Mouse (Mus musculus): Measurements from ENCODE around the gene Dennd2a. TPM values are rescaled to one million over a fixed set of nuclear protein-coding genes. Genes with fewer than 3 reads are reported as not detected.
"Not testable (repeated sequence)": the region's sequence is repeated elsewhere in the genome, so short reads cannot be mapped to it uniquely, and the experiment has no call there.

The Dennd2a gene
- polyA plus RNA-seq, 1 experiment from 2014 or later = 49.3 TPM

DNA sequence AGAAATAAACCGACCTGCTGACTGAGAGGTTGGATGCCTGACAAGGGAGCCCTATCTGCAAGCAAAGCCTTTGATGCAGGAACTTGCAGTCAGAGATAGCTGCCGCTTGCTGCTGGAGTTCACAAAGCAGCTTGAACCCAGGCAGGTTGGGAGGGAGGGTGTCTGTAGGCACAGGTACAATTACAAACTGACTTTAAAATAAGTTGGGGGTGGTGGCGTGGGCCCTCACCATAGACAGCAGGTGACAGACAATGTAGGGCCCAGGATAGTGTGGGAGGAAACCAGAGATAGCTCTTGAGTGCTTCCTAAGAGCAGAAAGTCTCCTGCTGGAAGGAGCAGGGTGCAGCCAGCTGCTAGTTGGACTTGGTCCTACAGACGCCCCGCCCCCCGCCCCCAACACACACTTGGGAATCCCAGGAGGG lies 134.5 kb downstream of the Dennd2a start:
- Histone ChIP-seq H3K27me3 (ENCODE audit: control insufficient read depth, insufficient read depth, low read length) (no peaks in the 10 kb centered on the region), H3K4me2 (no peak overlapping the region), H3K36me3 (ENCODE audit: control insufficient read depth, insufficient read depth, low read length) (no peaks in the 10 kb centered on the region), H3K4me1 (ENCODE audit: control insufficient read depth, insufficient read depth, low read length) (no peaks in the 10 kb centered on the region), H3K27ac (ENCODE audit: low read depth, low read length) (no peak overlapping the region), H3K4me3 (ENCODE audit: low read depth, low read length) (no peak overlapping the region), H3K9me3 (ENCODE audit: control insufficient read depth, low read length) (no peaks in the 10 kb centered on the region), H3K9ac (ENCODE audit: low read length) (no peak overlapping the region)
- no peak for ATAC-seq (ENCODE audit: low FRiP score)
- WGBS = 66% methylated on average over 6 of the region's 6 CpGs
- no peak for DNase-seq (ENCODE audit: low spot score, missing footprints)

DNA sequence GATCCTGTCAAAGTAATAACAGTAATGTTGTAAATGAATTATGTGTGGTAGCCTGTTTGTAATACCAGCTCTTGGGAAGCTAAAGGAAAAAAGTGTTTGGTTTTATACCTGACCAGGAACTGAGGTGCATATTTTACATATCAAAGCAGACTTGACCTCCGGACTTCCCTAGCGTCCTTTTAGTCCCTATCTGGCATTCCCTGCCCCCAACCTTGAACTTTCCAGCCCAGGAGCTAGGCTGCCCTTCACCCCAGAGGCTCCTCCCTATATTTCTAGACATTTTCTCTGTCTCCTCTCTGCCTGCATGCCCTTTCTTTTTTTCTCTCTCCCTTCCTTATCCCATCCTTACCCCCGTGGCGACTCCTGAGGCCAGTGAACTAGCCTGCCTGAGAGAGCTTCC lies 136.8 kb downstream of the Dennd2a start:
- peak overlapping the region; percentile 63 for H3K4me2 ChIP-seq
- 0 out of 2 replicates have a peak, but pooled peaks cover 4% of the 10 kb centered on the region for H3K4me1 ChIP-seq (ENCODE audit: control insufficient read depth, insufficient read depth, low read length)
- H3K4me3 ChIP-seq (ENCODE audit: low read depth, low read length) = peak overlapping the region; percentile 95
- no peaks in the 10 kb centered on the region for H3K36me3 ChIP-seq (ENCODE audit: control insufficient read depth, insufficient read depth, low read length)
- H3K9me3 ChIP-seq (ENCODE audit: control insufficient read depth, low read length) = no peaks in the 10 kb centered on the region
- no peaks in the 10 kb centered on the region for H3K27me3 ChIP-seq (ENCODE audit: control insufficient read depth, insufficient read depth, low read length)
- DNase-seq (ENCODE audit: low spot score, missing footprints) (no peak), ATAC-seq (ENCODE audit: low FRiP score) (no peak)
- H3K9ac ChIP-seq (ENCODE audit: low read length) = no peak overlapping the region
- H3K27ac ChIP-seq (ENCODE audit: low read depth, low read length) = no peak overlapping the region
- WGBS = 51% methylated on average over 4 of the region's 4 CpGs

DNA sequence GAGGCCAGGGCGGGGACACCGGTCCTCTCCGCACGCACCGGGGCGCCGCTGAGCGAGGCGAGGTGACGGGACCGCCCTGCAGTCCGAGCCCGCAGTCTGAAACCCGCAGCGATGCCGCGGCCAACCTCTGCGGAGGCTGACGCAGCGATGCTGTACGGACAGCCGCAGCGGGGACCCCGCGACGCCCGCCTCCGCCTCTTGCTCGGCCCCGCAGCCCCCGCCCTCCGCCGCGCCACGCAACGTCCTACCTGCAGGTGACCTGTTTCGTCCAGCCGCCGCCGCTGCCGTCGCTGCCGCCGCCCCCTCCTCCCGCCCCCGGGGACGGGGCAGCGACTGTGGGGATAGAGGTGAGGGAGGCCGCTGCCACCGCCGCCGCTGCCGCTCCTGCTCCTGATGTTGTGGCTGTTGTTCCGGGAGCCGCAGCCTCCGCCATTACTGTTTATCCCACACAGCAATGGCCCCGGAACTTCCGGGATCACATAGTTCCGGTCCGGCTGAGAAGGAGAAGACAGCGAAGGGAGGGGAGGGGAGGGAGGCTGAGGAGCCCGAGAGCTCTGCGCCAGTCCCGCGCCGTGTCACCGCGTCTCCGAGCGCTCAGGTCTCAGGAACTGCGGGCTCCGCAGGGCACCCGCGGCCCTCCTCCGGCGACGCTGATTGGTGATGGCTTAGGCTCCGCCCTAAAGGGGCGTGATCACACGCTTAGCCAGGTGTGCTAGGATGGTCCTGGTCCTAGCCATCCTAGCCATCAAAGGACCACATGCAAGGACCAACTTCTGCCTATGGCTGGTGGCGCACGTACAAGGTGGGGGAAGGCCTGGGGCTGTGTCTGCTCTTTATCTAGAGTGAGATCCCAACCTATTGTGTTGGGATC lies 137.6 kb downstream of the Dennd2a start, which contains the start of gene Mkrn1:
Mkrn1 (minus strand) TSS at position 612 of the 871 bp plus-strand sequence.
- H3K9ac ChIP-seq (ENCODE audit: low read length) = peak within 1 kb of the TSS; percentile 90
- ATAC-seq (ENCODE audit: low FRiP score) (peak; percentile 95), DNase-seq (ENCODE audit: low spot score, missing footprints) (peak; percentile 97)
- H3K27ac ChIP-seq (ENCODE audit: low read depth, low read length) = peak within 1 kb of the TSS; percentile 88
- no peaks in the 10 kb centered on the region for H3K27me3 ChIP-seq (ENCODE audit: control insufficient read depth, insufficient read depth, low read length)
- no peaks in the 10 kb centered on the region for H3K36me3 ChIP-seq (ENCODE audit: control insufficient read depth, insufficient read depth, low read length)
- peak within 1 kb of the TSS; percentile 95 for H3K4me3 ChIP-seq (ENCODE audit: low read depth, low read length)
- WGBS = under 1% methylated on average over 74 of the region's 82 CpGs
- no peaks in the 10 kb centered on the region for H3K9me3 ChIP-seq (ENCODE audit: control insufficient read depth, low read length)
- peak within 1 kb of the TSS; percentile 63 for H3K4me2 ChIP-seq
- H3K4me1 ChIP-seq (ENCODE audit: control insufficient read depth, insufficient read depth, low read length) = 0 out of 2 replicates have a peak, but pooled peaks cover 4% of the 10 kb centered on the region

DNA sequence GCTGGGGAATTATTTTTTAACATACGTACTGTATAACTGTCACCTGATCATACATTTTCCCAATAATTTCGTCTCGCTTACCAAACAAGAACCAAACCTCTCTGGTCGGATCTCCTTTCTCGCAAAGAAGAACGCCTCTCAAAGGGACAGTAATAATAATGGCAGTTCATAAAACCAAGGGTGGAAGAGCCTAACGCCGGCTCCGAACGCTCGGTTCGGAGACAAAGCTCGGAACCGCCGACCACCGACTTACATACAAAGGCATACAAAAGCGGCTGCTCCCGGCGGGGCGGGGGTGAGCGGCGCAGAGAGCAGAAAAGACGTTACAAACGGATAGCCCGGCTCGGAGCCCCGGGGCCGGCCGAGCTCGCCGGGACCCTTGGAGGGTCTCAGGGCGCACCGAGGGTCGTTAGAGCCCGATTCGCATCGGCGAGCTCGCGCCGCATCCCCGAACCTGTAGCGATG lies 138.2 kb downstream of the Dennd2a start:
- ATAC-seq (ENCODE audit: low FRiP score) = no peak
- Histone ChIP-seq H3K4me3 (ENCODE audit: low read depth, low read length) (peak overlapping the region; percentile 95), H3K27ac (ENCODE audit: low read depth, low read length) (peak overlapping the region; percentile 88), H3K9ac (ENCODE audit: low read length) (peak overlapping the region; percentile 90), H3K4me2 (peak overlapping the region; percentile 63), H3K27me3 (ENCODE audit: control insufficient read depth, insufficient read depth, low read length) (no peaks in the 10 kb centered on the region), H3K36me3 (ENCODE audit: control insufficient read depth, insufficient read depth, low read length) (no peaks in the 10 kb centered on the region), H3K9me3 (ENCODE audit: control insufficient read depth, low read length) (no peaks in the 10 kb centered on the region), H3K4me1 (ENCODE audit: control insufficient read depth, insufficient read depth, low read length) (0 out of 2 replicates have a peak, but pooled peaks cover 4% of the 10 kb centered on the region)
- peak; percentile 96 for DNase-seq (ENCODE audit: low spot score, missing footprints)
- WGBS = under 1% methylated on average over 43 of the region's 43 CpGs

DNA sequence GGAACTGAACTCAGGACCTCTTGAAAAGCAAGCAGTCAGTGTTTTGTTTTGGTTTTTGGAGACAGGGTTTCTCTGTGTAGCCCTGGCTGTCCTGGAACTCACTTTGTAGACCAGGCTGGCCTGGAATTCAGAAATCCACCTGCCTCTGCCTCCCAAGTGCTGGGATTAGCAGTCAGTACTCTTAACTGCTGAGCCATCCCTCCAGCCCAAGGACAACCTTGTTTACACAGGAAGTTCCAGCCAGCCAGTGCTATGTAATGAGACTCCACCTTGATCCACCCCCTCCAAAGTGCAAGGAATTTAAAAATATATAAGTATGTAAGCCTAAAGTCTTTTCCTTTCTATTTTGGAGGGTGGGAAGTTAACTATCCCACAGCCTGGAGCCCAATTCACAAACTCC lies 141.0 kb downstream of the Dennd2a start:
- H3K9me3 ChIP-seq (ENCODE audit: control insufficient read depth, low read length); H3K36me3 ChIP-seq (ENCODE audit: control insufficient read depth, insufficient read depth, low read length); H3K9ac ChIP-seq (ENCODE audit: low read length); ATAC-seq (ENCODE audit: low FRiP score); H3K4me1 ChIP-seq (ENCODE audit: control insufficient read depth, insufficient read depth, low read length); DNase-seq (ENCODE audit: low spot score, missing footprints); H3K27ac ChIP-seq (ENCODE audit: low read depth, low read length); H3K27me3 ChIP-seq (ENCODE audit: control insufficient read depth, insufficient read depth, low read length); H3K4me3 ChIP-seq (ENCODE audit: low read depth, low read length); H3K4me2 ChIP-seq: not testable (repeated sequence)

DNA sequence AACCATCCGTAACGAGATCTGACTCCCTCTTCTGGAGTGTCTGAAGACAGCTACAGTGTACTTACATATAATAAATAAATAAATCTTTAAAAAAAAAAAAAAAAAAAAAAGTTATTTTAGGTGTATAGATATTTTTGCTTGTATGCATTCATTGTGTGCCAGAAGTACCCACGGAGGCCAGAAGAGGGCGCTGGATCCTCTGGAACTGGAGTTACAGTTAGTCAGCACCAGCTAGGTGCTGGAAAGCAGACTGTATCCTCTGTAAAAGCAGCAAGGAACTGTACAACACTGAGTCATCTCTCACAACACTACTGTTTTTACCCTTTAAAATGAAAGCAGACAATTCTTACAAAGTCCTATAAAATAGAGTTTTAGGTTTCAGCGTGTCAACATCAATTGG lies 141.9 kb downstream of the Dennd2a start:
- no peak for ATAC-seq (ENCODE audit: low FRiP score)
- no peak overlapping the region for H3K4me3 ChIP-seq (ENCODE audit: low read depth, low read length)
- 47% methylated on average over 3 of the region's 5 CpGs for WGBS

DNA sequence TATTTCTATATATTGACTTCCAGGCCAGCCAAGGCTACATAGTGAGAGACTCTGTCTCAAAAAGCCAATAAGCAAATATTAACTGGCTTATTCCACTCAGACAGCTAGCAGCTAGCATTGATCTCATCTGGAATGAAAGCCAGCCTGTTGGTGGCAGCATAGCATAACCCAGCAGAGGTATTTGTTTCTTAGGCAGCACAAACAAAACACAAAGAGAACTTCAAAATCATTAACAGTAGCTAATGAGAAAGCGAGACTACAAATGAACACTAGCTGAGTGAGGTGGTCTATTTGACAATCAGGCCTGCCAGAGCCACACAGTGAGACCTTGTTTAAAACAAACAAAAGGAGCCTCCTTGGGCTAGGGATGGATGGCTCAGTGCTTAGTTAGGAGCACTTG lies 143.6 kb downstream of the Dennd2a start:
- no peak for ATAC-seq (ENCODE audit: low FRiP score)
- Histone ChIP-seq H3K4me1 (ENCODE audit: control insufficient read depth, insufficient read depth, low read length) (0 out of 2 replicates have a peak, but pooled peaks cover 4% of the 10 kb centered on the region), H3K36me3 (ENCODE audit: control insufficient read depth, insufficient read depth, low read length) (no peaks in the 10 kb centered on the region), H3K27me3 (ENCODE audit: control insufficient read depth, insufficient read depth, low read length) (no peaks in the 10 kb centered on the region), H3K4me2 (no peak overlapping the region), H3K27ac (ENCODE audit: low read depth, low read length) (no peak overlapping the region), H3K4me3 (ENCODE audit: low read depth, low read length) (no peak overlapping the region), H3K9ac (ENCODE audit: low read length) (no peak overlapping the region), H3K9me3 (ENCODE audit: control insufficient read depth, low read length) (no peaks in the 10 kb centered on the region)
- no peak for DNase-seq (ENCODE audit: low spot score, missing footprints)
- 95% methylated on average over 1 of the region's 1 CpGs for WGBS

More for the DNA sequence above, 141.9 kb downstream of the Dennd2a start:
- Histone ChIP-seq H3K9ac (ENCODE audit: low read length) (no peak overlapping the region), H3K4me1 (ENCODE audit: control insufficient read depth, insufficient read depth, low read length) (0 out of 2 replicates have a peak, but pooled peaks cover 4% of the 10 kb centered on the region), H3K9me3 (ENCODE audit: control insufficient read depth, low read length) (no peaks in the 10 kb centered on the region), H3K27me3 (ENCODE audit: control insufficient read depth, insufficient read depth, low read length) (no peaks in the 10 kb centered on the region), H3K4me2 (no peak overlapping the region), H3K27ac (ENCODE audit: low read depth, low read length) (no peak overlapping the region), H3K36me3 (ENCODE audit: control insufficient read depth, insufficient read depth, low read length) (no peaks in the 10 kb centered on the region)
- DNase-seq (ENCODE audit: low spot score, missing footprints) = peak; percentile 90

Other genes starting within 250 kb of the Dennd2a start
- gene Slc37a3, start 180.2 kb downstream of the Dennd2a start, polyA plus RNA-seq (2014; fragmentation: Nextera tagmentation; extraction: Ambion mirVana) = 43.6 and 50.7 TPM in 2 replicates
- 0.23 and 0.30 TPM in 2 replicates for gene Rab19, start 176.7 kb downstream of the Dennd2a start, polyA plus RNA-seq (2014; fragmentation: Nextera tagmentation; extraction: Ambion mirVana)
- gene Mkrn1, start 137.4 kb downstream of the Dennd2a start, polyA plus RNA-seq (2014; fragmentation: Nextera tagmentation; extraction: Ambion mirVana) = 128 and 131 TPM in 2 replicates
- gene Adck2, start 16.0 kb upstream of the Dennd2a start, polyA plus RNA-seq (2014; fragmentation: Nextera tagmentation; extraction: Ambion mirVana) = 25.5 and 28.4 TPM in 2 replicates
- gene Gm42420, start 27.9 kb upstream of the Dennd2a start, polyA plus RNA-seq (2014; fragmentation: Nextera tagmentation; extraction: Ambion mirVana) = 0.51 and 1.1 TPM in 2 replicates
- gene Ndufb2, start 34.7 kb upstream of the Dennd2a start, polyA plus RNA-seq (2014; fragmentation: Nextera tagmentation; extraction: Ambion mirVana) = 234 and 271 TPM in 2 replicates
- 20.4 and 22.7 TPM in 2 replicates for gene Braf, start 167.6 kb upstream of the Dennd2a start, polyA plus RNA-seq (2014; fragmentation: Nextera tagmentation; extraction: Ambion mirVana)